Mouse (Mus musculus): ENCODE measurements at regions not wholly inside any gene's neighbourhood (a gene's known extent, or its start where the extent isn't known, plus 50 kb on each side); places are given as distances from the start of the nearest gene placed in this dataset.

DNA sequence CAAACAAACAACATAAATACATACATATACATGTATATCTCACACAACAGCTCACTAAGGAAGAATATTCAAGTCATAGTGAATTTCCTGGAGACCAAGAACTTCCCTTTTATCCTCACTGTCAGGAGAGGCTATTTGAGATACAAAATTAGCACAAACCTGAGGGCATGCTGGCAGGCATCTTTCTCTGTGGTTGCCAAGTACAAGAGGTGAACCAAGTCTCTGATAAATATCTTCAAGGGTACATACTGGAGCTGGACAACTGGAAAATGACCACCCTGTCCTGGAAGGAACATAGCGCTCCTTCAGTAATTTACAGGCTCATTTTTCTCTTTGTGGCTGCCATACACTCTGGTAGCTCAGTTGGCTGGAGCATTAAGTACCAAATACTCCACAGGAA, 56.8 kb upstream of the Ssr3 start:
- H3K9ac ChIP-seq (replicated peaks; ENCODE audit: low read length, poor library complexity, severe bottlenecking): no peak overlapping the region
- 95% methylated on average over 1 of the region's 1 CpGs for WGBS
- TF ChIP-seq CTCF (IDR thresholded peaks at IDR 0.05): no peak
- no peaks in the 10 kb centered on the region for H3K4me1 ChIP-seq (ENCODE audit: insufficient read depth, low read length)
- H3K27me3 ChIP-seq (ENCODE audit: insufficient read depth, low read length): no peaks in the 10 kb centered on the region
- H3K9me3 ChIP-seq (ENCODE audit: low read length): no peaks in the 10 kb centered on the region
- no peak overlapping the region for H3K4me2 ChIP-seq (ENCODE audit: low read depth, low read length, poor library complexity, severe bottlenecking)
- DNase-seq (ENCODE audit: low spot score): no peak
- H3K36me3 ChIP-seq (ENCODE audit: insufficient read depth, low read length): no peaks in the 10 kb centered on the region
- H3K27ac ChIP-seq (ENCODE audit: low read depth, low read length): no peak overlapping the region
- no peak overlapping the region for H3K4me3 ChIP-seq (ENCODE audit: low read depth, low read length)
- ATAC-seq (ENCODE audit: low FRiP score): no peak

DNA sequence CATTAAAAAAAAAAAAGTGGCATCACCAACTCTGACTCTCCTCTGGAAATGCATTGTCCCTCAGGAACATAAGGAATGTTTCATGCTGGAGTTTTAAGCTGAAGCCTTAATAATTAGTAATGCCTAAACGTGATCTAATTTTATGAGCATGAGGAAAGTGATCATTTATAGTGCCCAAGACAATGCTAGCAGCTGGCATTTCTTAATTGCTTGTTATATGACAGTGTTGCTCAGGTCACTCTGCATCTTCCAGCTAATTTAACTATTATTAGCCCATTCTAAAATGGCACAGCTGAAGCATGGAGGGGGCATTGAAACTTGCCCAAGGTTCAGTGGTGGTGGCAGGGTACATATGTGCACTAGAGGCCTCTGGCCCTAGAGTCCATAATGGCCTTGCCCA, 51.3 kb upstream of the Ssr3 start:
- H3K4me3 ChIP-seq (ENCODE audit: low read depth, low read length): no peak overlapping the region
- DNase-seq (ENCODE audit: low spot score) (no peak), ATAC-seq (ENCODE audit: low FRiP score) (no peak)
- no peaks in the 10 kb centered on the region for H3K4me1 ChIP-seq (ENCODE audit: insufficient read depth, low read length)
- no peak overlapping the region for H3K9ac ChIP-seq (replicated peaks; ENCODE audit: low read length, poor library complexity, severe bottlenecking)
- no peaks in the 10 kb centered on the region for H3K36me3 ChIP-seq (ENCODE audit: insufficient read depth, low read length)
- 59% methylated on average over 1 of the region's 1 CpGs for WGBS
- no peaks in the 10 kb centered on the region for H3K27me3 ChIP-seq (ENCODE audit: insufficient read depth, low read length)
- H3K27ac ChIP-seq (ENCODE audit: low read depth, low read length): no peak overlapping the region
- no peak for TF ChIP-seq CTCF (IDR thresholded peaks at IDR 0.05)
- no peak overlapping the region for H3K4me2 ChIP-seq (ENCODE audit: low read depth, low read length, poor library complexity, severe bottlenecking)
- H3K9me3 ChIP-seq (ENCODE audit: low read length): no peaks in the 10 kb centered on the region

DNA sequence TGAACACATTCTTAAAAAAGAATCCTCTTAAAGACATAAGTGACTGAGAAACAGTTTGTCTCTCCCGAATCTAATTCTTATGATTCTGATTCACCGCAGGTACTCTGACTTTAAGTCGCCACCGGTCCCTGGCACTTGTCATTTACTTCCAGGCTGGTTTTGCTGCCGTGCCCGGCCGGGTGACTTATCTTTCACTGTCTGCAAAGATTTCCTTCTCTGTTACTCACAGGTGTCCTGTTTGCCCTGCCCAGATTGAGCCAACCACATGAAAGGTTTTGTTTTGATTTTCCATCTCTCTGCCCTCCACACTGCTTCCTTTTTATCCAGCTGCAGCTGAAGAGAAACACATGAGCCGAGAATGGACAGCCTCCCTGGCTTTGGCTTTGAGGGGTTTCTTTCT, 50.5 kb upstream of the Ssr3 start:
- no peak overlapping the region for H3K9ac ChIP-seq (replicated peaks; ENCODE audit: low read length, poor library complexity, severe bottlenecking)
- H3K4me2 ChIP-seq (ENCODE audit: low read depth, low read length, poor library complexity, severe bottlenecking): no peak overlapping the region
- DNase-seq (ENCODE audit: low spot score) (no peak), ATAC-seq (ENCODE audit: low FRiP score) (no peak)
- H3K27ac ChIP-seq (ENCODE audit: low read depth, low read length): no peak overlapping the region
- no peak for TF ChIP-seq CTCF (IDR thresholded peaks at IDR 0.05)
- no peaks in the 10 kb centered on the region for H3K36me3 ChIP-seq (ENCODE audit: insufficient read depth, low read length)
- no peaks in the 10 kb centered on the region for H3K9me3 ChIP-seq (ENCODE audit: low read length)
- H3K27me3 ChIP-seq (ENCODE audit: insufficient read depth, low read length): no peaks in the 10 kb centered on the region
- no peaks in the 10 kb centered on the region for H3K4me1 ChIP-seq (ENCODE audit: insufficient read depth, low read length)
- 58% methylated on average over 8 of the region's 8 CpGs for WGBS
- no peak overlapping the region for H3K4me3 ChIP-seq (ENCODE audit: low read depth, low read length)

DNA sequence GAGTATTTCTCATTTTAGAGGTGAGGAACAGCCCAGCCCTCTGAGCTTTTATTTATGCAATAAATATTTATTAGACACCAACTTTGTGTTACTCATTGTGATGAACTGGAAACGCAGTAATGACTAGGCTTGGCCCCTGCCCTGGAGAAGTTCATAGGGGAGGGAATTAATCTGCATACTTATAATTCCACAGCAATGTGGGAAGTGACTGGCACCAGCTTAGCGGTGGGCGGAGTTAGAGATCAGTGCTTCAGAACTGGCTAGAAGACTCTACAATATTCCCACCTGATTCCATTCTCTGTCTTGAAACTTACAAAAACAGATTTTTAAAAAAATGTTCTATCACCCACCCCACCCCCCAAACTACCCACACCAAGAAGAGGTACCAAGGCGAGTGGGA, 49.8 kb upstream of the Ssr3 start:
- no peak for DNase-seq (ENCODE audit: low spot score)
- no peaks in the 10 kb centered on the region for H3K27me3 ChIP-seq (ENCODE audit: insufficient read depth, low read length)
- H3K27ac ChIP-seq (ENCODE audit: low read depth, low read length): 0 out of 2 replicates have a peak overlapping the region, but pooled peaks have one; percentile 57
- H3K36me3 ChIP-seq (ENCODE audit: insufficient read depth, low read length): no peaks in the 10 kb centered on the region
- 69% methylated on average over 4 of the region's 4 CpGs for WGBS
- ATAC-seq (ENCODE audit: low FRiP score): no peak
- H3K9ac ChIP-seq (replicated peaks; ENCODE audit: low read length, poor library complexity, severe bottlenecking): no peak overlapping the region
- no peak for TF ChIP-seq CTCF (IDR thresholded peaks at IDR 0.05)
- H3K9me3 ChIP-seq (ENCODE audit: low read length): no peaks in the 10 kb centered on the region
- no peak overlapping the region for H3K4me2 ChIP-seq (ENCODE audit: low read depth, low read length, poor library complexity, severe bottlenecking)
- no peaks in the 10 kb centered on the region for H3K4me1 ChIP-seq (ENCODE audit: insufficient read depth, low read length)
- no peak overlapping the region for H3K4me3 ChIP-seq (ENCODE audit: low read depth, low read length)
